Mouse (Mus musculus) kidney, embryonic 16.5 days (tissue): ENCODE results near the gene Rnf227. TPM values are rescaled to one million over a fixed set of nuclear protein-coding genes. Genes with fewer than 3 reads are reported as not detected.

ENCODE experiments used
- ATAC-seq: fragments of 200-750 bp; cut with Nextera tagmentation; 2 replicates; pipeline ENCODE4 v1.8.0; 2017; ENCODE audit warnings: moderate TSS enrichment; ENCODE audit not compliant: low FRiP score, low TSS enrichment
- H3K27ac ChIP-seq: fragments of 300-500 bp; sonication (generic); 2 replicates; pipeline ENCODE4 v1.5.1; 2014; ENCODE audit warnings: low read length
- H3K27me3 ChIP-seq: fragments of 300-500 bp; sonication (generic); 2 replicates; pipeline ENCODE4 v1.6.1; 2014; ENCODE audit warnings: low read length, control low read depth, mixed read lengths; ENCODE audit not compliant: insufficient read depth
- H3K36me3 ChIP-seq: fragments of 300-500 bp; sonication (generic); 2 replicates; pipeline ENCODE4 v1.6.1; 2014; ENCODE audit warnings: low read length, control low read depth, mixed read lengths; ENCODE audit not compliant: insufficient read depth
- H3K4me1 ChIP-seq: fragments of 300-500 bp; sonication (generic); 2 replicates; pipeline ENCODE4 v1.6.1; 2014; ENCODE audit warnings: low read length, control low read depth, mixed read lengths; ENCODE audit not compliant: insufficient read depth
- H3K4me2 ChIP-seq: fragments of 300-500 bp; sonication (generic); replicated peaks from 2 replicates; pipeline ENCODE4 v1.6.1; 2014; ENCODE audit warnings: low read depth, low read length
- H3K4me3 ChIP-seq: fragments of 300-500 bp; sonication (generic); 2 replicates; pipeline ENCODE4 v1.5.1; 2014; ENCODE audit warnings: mild to moderate bottlenecking, low read length
- H3K9ac ChIP-seq: fragments of 300-500 bp; sonication (generic); replicated peaks from 2 replicates; pipeline ENCODE4 v1.6.1; 2014; ENCODE audit warnings: low read length
- H3K9me3 ChIP-seq: fragments of 300-500 bp; sonication (generic); 2 replicates; pipeline ENCODE4 v1.6.1; 2016; ENCODE audit warnings: low read length, control low read depth
- WGBS: fragments of 180-500 bp; shearing (Covaris S2); extraction: QIAGEN DNeasy Blood & Tissue Kit; methylation state at CpG from one replicate; pipeline ENCODE4 v1.1.7; 2014; 5-methylcytosine and 5-hydroxymethylcytosine counted together
- polyA plus RNA-seq: library from polyadenylated mRNA; unstranded; fragments of >200 nt; fragmentation: Nextera tagmentation; extraction: Ambion mirVana; gene quantifications from 2 replicates; pipeline ENCODE4 v1.2.1, GENCODE M21; 2015

Rnf227 gene
- polyA plus RNA-seq, 1 experiment from 2014 or later, result 17.8 TPM

- H3K9me3 ChIP-seq, result no peaks in the 10 kb centered on the region
- H3K27me3 ChIP-seq, result peaks cover 6% of the 10 kb centered on the region; the same call in 1 of the 2 replicates
- H3K4me3 ChIP-seq, result no peak overlapping the region
- H3K36me3 ChIP-seq, result no peaks in the 10 kb centered on the region
- no peak overlapping the region for H3K27ac ChIP-seq
- peaks cover 45% of the 10 kb centered on the region for H3K4me1 ChIP-seq
- no peak overlapping the region for H3K4me2 ChIP-seq
- ATAC-seq, result no peak
- WGBS, result 66% methylated on average over 6 of the region's 6 CpGs
- no peak overlapping the region for H3K9ac ChIP-seq
Observed at GRCm38 (mm10) chr11:69327648-69328047, 12.6 kb upstream of the Rnf227 start.

DNA sequence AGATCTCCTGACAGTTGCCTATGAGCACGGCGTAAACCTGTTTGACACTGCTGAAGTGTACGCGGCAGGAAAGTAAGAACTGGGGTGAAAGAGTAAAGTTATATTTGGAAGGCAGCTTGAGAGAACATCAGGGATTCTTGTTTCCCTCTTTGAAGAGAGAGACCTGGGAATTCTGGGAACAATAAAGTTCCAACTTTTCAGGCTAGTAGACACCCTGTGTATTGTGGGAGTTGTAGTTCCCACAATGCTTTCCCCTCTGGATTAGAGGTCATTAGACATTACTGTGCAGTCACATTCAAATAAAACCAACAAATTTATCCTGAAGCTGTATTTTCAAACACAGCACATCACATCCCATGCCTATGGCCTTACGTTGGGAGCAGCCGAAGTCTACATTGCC, 11.7 kb upstream of the Rnf227 start:
- no peak overlapping the region for H3K9ac ChIP-seq
- 97% methylated on average over 6 of the region's 6 CpGs for WGBS
- no peaks in the 10 kb centered on the region for H3K9me3 ChIP-seq
- no peak overlapping the region for H3K27ac ChIP-seq
- H3K4me3 ChIP-seq, result no peak overlapping the region
- peaks cover 6% of the 10 kb centered on the region; the same call in 1 of the 2 replicates for H3K27me3 ChIP-seq
- ATAC-seq, result no peak
- no peak overlapping the region for H3K4me2 ChIP-seq
- no peaks in the 10 kb centered on the region for H3K36me3 ChIP-seq
- peaks cover 46% of the 10 kb centered on the region for H3K4me1 ChIP-seq

GRCm38 (mm10) chr11:69331152-69331551, 9.1 kb upstream of the Rnf227 start:
- H3K9ac ChIP-seq, result no peak overlapping the region
- H3K4me2 ChIP-seq, result no peak overlapping the region
- no peak overlapping the region for H3K27ac ChIP-seq
- H3K36me3 ChIP-seq, result no peaks in the 10 kb centered on the region
- ATAC-seq, result no peak
- H3K4me3 ChIP-seq, result no peak overlapping the region
- no peaks in the 10 kb centered on the region for H3K9me3 ChIP-seq
- H3K4me1 ChIP-seq, result peaks cover 29% of the 10 kb centered on the region
- WGBS, result 89% methylated on average over 6 of the region's 6 CpGs
- peaks cover 6% of the 10 kb centered on the region; the same call in 1 of the 2 replicates for H3K27me3 ChIP-seq

- H3K36me3 ChIP-seq, result no peaks in the 10 kb centered on the region
- H3K4me1 ChIP-seq, result peaks cover 23% of the 10 kb centered on the region
- H3K9ac ChIP-seq, result peak overlapping the region; percentile 58
- H3K4me2 ChIP-seq, result peak overlapping the region; percentile 64
- no peaks in the 10 kb centered on the region for H3K9me3 ChIP-seq
- H3K27ac ChIP-seq, result peak overlapping the region; percentile 80
- 1% methylated on average over 24 of the region's 24 CpGs for WGBS
- peak overlapping the region; percentile 50 for H3K4me3 ChIP-seq
- ATAC-seq, result peak; percentile 62
- peaks cover 6% of the 10 kb centered on the region; the same call in 1 of the 2 replicates for H3K27me3 ChIP-seq
Observed at GRCm38 (mm10) chr11:69331929-69332405, 8.3 kb upstream of the Rnf227 start.

GRCm38 (mm10) chr11:69332713-69333253, 7.5 kb upstream of the Rnf227 start:
- peak overlapping the region; percentile 80 for H3K27ac ChIP-seq
- H3K4me1 ChIP-seq, result peaks cover 22% of the 10 kb centered on the region
- H3K9me3 ChIP-seq, result peaks cover 4% of the 10 kb centered on the region; the same call in 1 of the 2 replicates
- WGBS, result 19% methylated on average over 8 of the region's 8 CpGs
- H3K27me3 ChIP-seq, result peaks cover 6% of the 10 kb centered on the region; the same call in 1 of the 2 replicates
- no peaks in the 10 kb centered on the region for H3K36me3 ChIP-seq
- peak overlapping the region; percentile 64; the same call in 1 of the 2 replicates for H3K4me2 ChIP-seq
- peak overlapping the region; percentile 58; the same call in 1 of the 2 replicates for H3K9ac ChIP-seq
- peak; percentile 33; the same call in 1 of the 2 replicates for ATAC-seq
- no peak overlapping the region for H3K4me3 ChIP-seq

DNA sequence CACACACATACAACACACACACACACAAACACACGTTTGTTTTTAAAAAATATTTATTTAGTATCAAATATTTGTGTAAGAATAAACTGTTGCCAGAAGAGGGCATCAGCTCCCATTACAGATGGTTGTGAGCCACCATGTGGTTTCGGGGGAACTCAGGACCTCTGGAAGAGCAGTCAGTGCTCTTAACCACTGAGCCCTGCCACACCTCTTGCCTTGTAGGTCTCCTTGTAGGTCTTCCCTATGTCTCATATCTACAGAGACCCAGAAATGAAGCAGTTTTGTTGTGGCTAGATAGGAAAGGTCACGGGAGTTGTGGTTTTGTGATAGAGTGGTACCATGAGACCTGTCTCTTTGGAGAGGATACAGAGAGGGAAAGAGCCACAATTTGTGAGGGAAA, 6.3 kb upstream of the Rnf227 start:
- H3K27ac ChIP-seq, result peak overlapping the region; percentile 26; the same call in 1 of the 2 replicates
- H3K9ac ChIP-seq, result no peak overlapping the region
- no peak overlapping the region for H3K4me2 ChIP-seq
- no peaks in the 10 kb centered on the region for H3K36me3 ChIP-seq
- H3K27me3 ChIP-seq, result no peaks in the 10 kb centered on the region
- peaks cover 22% of the 10 kb centered on the region for H3K4me1 ChIP-seq
- ATAC-seq, result no peak
- WGBS, result 59% methylated on average over 3 of the region's 3 CpGs
- peaks cover 4% of the 10 kb centered on the region; the same call in 1 of the 2 replicates for H3K9me3 ChIP-seq
- no peak overlapping the region for H3K4me3 ChIP-seq

DNA sequence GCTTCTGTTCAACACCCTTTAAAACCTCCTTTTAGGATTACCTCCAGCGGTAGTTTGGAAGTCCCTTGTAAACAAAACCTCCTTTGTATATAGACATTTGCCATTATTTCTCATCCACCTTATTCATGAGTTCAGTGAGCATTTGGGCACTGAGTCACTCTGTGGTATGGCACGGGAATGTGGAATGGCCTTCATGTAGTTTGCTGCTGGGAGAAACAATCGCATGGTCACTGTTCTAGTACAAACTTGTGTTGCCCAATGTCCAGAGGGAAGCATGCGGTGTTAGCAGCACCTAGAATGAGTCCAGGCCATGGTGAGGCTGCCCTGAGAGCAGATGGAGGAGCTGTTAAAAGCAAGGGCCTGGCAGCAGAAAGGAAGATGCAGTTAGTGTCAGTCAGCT, 5.5 kb upstream of the Rnf227 start:
- no peak overlapping the region for H3K4me3 ChIP-seq
- no peak overlapping the region for H3K27ac ChIP-seq
- no peak for ATAC-seq

DNA sequence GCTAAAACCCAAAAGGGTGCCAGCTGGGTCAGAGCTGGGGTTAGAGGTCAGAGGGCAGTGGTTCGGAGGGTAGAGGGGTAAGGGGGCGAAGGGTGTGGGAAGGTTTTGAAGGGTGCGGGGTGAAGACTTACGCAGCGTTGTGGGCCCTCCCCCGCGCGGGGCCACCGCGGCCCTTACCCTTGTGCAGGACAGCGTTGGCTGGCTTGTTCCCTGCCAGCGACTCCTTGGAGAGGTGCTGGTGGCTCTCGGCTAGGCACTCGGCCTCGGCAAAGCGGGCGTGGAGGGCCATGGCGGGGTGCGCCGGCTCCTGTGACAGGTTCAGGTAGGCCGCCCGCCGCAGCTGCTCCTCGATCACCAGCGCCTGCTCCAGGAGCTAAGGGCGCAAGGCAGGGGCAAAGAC, 6.2 kb downstream of the Rnf227 start:
- H3K4me3 ChIP-seq, result no peak overlapping the region

More for the DNA sequence above, 5.5 kb upstream of the Rnf227 start:
- H3K9ac ChIP-seq, result no peak overlapping the region
- 65% methylated on average over 4 of the region's 4 CpGs for WGBS
- peaks cover 4% of the 10 kb centered on the region; the same call in 1 of the 2 replicates for H3K9me3 ChIP-seq
- no peak overlapping the region for H3K4me2 ChIP-seq
- H3K4me1 ChIP-seq, result peaks cover 22% of the 10 kb centered on the region
- H3K27me3 ChIP-seq, result 0 out of 2 replicates have a peak, but pooled peaks cover 7% of the 10 kb centered on the region
- no peaks in the 10 kb centered on the region for H3K36me3 ChIP-seq

DNA sequence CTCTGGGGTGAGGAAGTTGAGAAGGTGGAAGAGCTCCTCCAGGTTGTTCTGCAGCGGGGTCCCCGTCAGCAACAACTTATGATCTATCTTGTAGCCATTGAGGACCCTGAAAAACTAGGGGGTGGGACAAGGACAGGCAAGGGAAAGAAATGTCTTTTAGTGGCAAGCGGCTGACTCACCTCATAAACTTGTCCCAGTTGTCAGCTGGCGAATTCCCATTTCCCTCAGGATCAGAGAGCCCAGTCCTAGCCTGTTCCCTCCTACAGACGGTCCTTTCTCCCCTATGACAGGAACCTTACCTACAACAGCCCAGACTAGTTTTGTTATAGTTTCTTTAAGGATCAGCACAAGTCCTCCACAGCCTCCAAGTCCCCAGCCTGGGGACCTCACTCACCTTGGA, 16.3 kb downstream of the Rnf227 start:
- Histone ChIP-seq H3K27ac (no peak overlapping the region), H3K9ac (no peak overlapping the region), H3K9me3 (no peaks in the 10 kb centered on the region), H3K27me3 (no peaks in the 10 kb centered on the region), H3K36me3 (peaks cover 92% of the 10 kb centered on the region), H3K4me1 (no peaks in the 10 kb centered on the region), H3K4me3 (no peak overlapping the region), H3K4me2 (no peak overlapping the region)
- ATAC-seq, result no peak
- 73% methylated on average over 5 of the region's 5 CpGs for WGBS

More for the DNA sequence above, 6.2 kb downstream of the Rnf227 start:
- H3K36me3 ChIP-seq, result peaks cover 79% of the 10 kb centered on the region
- H3K27ac ChIP-seq, result no peak overlapping the region
- peaks cover 2% of the 10 kb centered on the region for H3K4me1 ChIP-seq
- no peaks in the 10 kb centered on the region for H3K9me3 ChIP-seq
- H3K9ac ChIP-seq, result no peak overlapping the region
- no peaks in the 10 kb centered on the region for H3K27me3 ChIP-seq
- WGBS, result 85% methylated on average over 23 of the region's 26 CpGs
- H3K4me2 ChIP-seq, result no peak overlapping the region
- ATAC-seq, result no peak; the same call in 1 of the 2 replicates

- Histone ChIP-seq H3K4me3 (no peak overlapping the region), H3K4me1 (0 out of 2 replicates have a peak, but pooled peaks cover 3% of the 10 kb centered on the region), H3K27ac (no peak overlapping the region), H3K27me3 (no peaks in the 10 kb centered on the region), H3K4me2 (no peak overlapping the region), H3K36me3 (peaks cover 91% of the 10 kb centered on the region), H3K9me3 (no peaks in the 10 kb centered on the region), H3K9ac (no peak overlapping the region)
- 73% methylated on average over 12 of the region's 12 CpGs for WGBS
- no peak for ATAC-seq
Observed at GRCm38 (mm10) chr11:69357690-69358089, 17.4 kb downstream of the Rnf227 start.
